Mouse (Mus musculus): ENCODE data around the gene Fez2.

Gene Fez2

GRCm38 (mm10) chr17:78366070-78366469 lies 51.9 kb downstream of the Fez2 start:
- no peak for DNase-seq (ENCODE audit: low spot score)

GRCm38 (mm10) chr17:78364555-78365302 lies 53.2 kb downstream of the Fez2 start:
- no peak for DNase-seq (ENCODE audit: low spot score)

GRCm38 (mm10) chr17:78361939-78362728 lies 55.8 kb downstream of the Fez2 start:
- peak; percentile 16 for DNase-seq (ENCODE audit: low spot score)

GRCm38 (mm10) chr17:78358251-78358726 lies 59.7 kb downstream of the Fez2 start:
- peak; percentile 46 for DNase-seq (ENCODE audit: low spot score)

GRCm38 (mm10) chr17:78357753-78358152 lies 60.2 kb downstream of the Fez2 start:
- no peak for DNase-seq (ENCODE audit: low spot score)

- no peak for DNase-seq (ENCODE audit: low spot score)
Observed at GRCm38 (mm10) chr17:78355611-78356010, 62.3 kb downstream of the Fez2 start.

GRCm38 (mm10) chr17:78354871-78355270 lies 63.1 kb downstream of the Fez2 start:
- DNase-seq (ENCODE audit: low spot score), result no peak

- no peak for DNase-seq (ENCODE audit: low spot score)
Observed at GRCm38 (mm10) chr17:78354411-78354810, 63.5 kb downstream of the Fez2 start.

- DNase-seq (ENCODE audit: low spot score), result no peak
Observed at GRCm38 (mm10) chr17:78352500-78352855, 65.5 kb downstream of the Fez2 start.

- no peak for DNase-seq (ENCODE audit: low spot score)
Observed at GRCm38 (mm10) chr17:78351676-78352499, 66.1 kb downstream of the Fez2 start.

- no peak for DNase-seq (ENCODE audit: low spot score)
Observed at GRCm38 (mm10) chr17:78347111-78347801, 70.7 kb downstream of the Fez2 start.

GRCm38 (mm10) chr17:78343688-78344087 lies 74.3 kb downstream of the Fez2 start:
- DNase-seq (ENCODE audit: low spot score), result no peak

- no peak for DNase-seq (ENCODE audit: low spot score)
Observed at GRCm38 (mm10) chr17:78335250-78335649, 82.7 kb downstream of the Fez2 start.

GRCm38 (mm10) chr17:78333275-78333674 lies 84.7 kb downstream of the Fez2 start:
- DNase-seq (ENCODE audit: low spot score), result no peak

- no peak for DNase-seq (ENCODE audit: low spot score)
Observed at GRCm38 (mm10) chr17:78331438-78331837, 86.5 kb downstream of the Fez2 start.

- no peak for DNase-seq (ENCODE audit: low spot score)
Observed at GRCm38 (mm10) chr17:78328287-78328686, 89.7 kb downstream of the Fez2 start.

GRCm38 (mm10) chr17:78327187-78327586 lies 90.8 kb downstream of the Fez2 start:
- no peak for DNase-seq (ENCODE audit: low spot score)

- no peak for DNase-seq (ENCODE audit: low spot score)
Observed at GRCm38 (mm10) chr17:78326381-78326780, 91.6 kb downstream of the Fez2 start.

- DNase-seq (ENCODE audit: low spot score), result no peak
Observed at GRCm38 (mm10) chr17:78325761-78326332, 92.1 kb downstream of the Fez2 start.

GRCm38 (mm10) chr17:78322369-78323335 lies 95.3 kb downstream of the Fez2 start:
- DNase-seq (ENCODE audit: low spot score), result no peak
